Mouse (Mus musculus): ENCODE measurements around the gene Prkar1b.

DNA sequence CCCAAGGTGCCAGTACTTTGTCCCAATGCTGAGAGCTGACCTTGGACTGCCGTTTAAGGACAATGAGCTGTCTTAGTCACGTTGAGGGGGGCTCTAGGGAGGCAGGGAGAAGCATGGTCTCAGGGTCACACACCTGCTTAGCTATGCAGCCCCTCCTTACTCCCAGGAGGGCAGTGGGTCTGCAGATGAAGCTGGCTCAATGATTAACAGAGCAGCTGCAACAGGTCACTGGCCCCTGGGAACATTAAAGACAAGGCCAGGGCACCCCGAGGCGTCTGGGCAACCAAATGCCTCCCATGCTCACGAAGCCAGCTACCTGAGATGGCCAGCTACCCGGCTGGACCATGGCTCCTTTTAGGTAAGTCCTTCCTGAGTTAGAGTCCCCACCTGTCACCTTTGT lies 129.2 kb downstream of the Prkar1b start:
- TF ChIP-seq POLR2A (IDR thresholded peaks at IDR 0.05; ENCODE audit: borderline replicate concordance, control insufficient read depth, low read depth, low read length) (no peak), CTCF (IDR thresholded peaks at IDR 0.05; ENCODE audit: control insufficient read depth, insufficient read depth, low read length) (no peak)

Measured in bone marrow, adult 2 months (tissue).